Mouse (Mus musculus) mesoderm, embryonic 11.5 days (tissue): Measurements from ENCODE around the gene Csf2rb.
A peak's percentile ranks its signal among the peaks of the same experiment; 100 is the strongest.
"Not testable (repeated sequence)": the region's sequence is repeated elsewhere in the genome, so short reads cannot be mapped to it uniquely, and the experiment has no call there.

Experiments
- DNase-seq: peaks from one replicate; pipeline ENCODE4 v3.0.0-alpha.2; 2012; ENCODE audit warnings: low read depth, low spot score

The Csf2rb gene

DNA sequence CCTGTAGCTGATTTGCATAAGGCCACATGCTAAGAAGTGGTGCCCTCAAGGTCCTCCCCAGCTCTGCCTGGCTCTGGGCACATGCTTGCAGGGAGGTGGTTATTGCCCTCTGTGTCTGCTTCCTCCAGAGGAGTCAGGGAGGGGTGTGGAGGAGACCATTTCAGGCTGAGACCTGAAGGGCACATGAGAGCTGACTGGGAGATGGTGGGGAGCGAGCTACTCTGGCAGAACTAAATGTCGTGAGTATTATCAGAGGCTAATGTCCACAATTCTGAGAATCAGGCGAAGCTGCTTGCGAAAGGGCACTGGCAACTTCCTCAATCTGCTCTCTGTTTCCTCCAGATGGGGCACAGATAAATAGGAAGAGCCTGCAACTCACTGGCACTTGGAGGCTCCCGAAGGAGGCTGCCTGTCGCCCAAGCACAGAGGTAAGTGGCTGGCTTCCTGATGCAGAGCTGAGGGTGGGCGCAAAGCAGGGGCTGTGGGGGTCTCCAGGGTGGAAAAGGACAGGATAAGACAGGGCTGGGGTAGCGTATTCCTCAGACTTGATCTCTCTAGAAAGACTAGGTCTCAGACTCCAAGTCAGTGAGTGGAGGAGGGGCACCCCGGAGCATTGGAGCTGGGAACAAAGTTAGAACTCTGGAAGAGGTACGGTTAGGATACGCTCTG lies at the start of gene Csf2rb:
TSS of gene Csf2rb (plus strand) at position 82 of the 669 bp plus-strand sequence.
- no peak for DNase-seq

DNA sequence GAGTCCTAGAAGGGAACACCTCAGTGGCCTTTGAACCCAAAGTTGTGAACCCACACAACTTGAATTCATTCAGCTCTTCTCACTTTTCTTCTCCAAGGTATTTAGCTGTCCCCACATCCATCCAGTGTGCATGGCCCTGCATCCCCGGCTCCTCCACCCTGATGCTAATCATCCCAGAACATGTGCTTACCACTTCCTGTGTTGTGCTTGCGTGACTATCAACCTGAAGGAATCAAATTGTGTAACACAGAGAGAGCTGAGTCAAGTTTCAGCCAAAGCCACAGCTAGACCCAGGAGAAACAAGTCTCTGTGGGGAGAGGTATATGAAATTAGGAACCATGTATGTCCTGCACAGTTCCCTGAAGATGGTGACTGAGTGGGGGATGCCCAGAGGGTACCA lies 47.2 kb upstream of the Csf2rb start:
- no peak for DNase-seq

DNA sequence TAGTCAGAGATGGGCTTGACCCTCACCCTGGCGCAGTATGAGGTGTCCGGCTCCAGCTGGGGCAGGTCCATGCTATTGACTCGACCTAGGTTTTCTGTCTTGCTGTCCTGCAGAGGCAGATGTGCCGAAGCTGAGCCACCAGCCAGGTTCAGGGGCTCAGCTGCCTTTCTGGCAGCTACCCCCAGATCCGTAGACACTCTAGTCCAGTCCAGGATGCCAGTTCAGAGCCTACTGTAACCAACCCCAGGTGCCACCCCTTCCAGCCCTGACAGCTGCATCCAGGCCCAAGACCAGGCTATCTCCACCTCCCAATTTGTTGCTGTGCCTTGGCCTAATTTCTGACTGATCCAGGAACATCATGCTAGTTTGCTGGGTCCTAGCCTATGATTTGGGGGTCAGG lies 37.6 kb upstream of the Csf2rb start:
- DNase-seq: no peak

- not testable (repeated sequence) for DNase-seq
These were observed 35.8 kb upstream of the Csf2rb start for GRCm38 (mm10) chr15:78289775-78290174.

DNA sequence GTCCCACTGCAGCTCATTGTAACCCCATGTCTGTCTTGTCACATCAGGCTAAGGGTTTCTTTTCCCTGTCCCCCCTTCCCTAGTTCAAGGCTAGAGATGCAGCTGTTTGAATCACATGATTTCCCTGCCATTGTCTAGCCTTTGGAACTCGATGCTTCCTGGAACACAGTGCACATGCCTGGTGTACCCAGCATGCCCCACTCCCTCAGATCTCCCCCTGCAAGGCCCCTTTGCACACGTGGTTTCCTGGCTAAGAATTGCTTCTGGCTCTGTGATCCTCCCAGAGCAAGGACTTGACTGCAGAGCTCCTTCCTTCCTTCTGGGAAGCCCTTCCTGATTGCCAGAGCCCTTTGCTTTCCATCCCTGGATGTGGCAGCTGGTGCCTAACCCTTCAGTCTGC lies 32.3 kb upstream of the Csf2rb start:
- DNase-seq: not testable (repeated sequence)

DNA sequence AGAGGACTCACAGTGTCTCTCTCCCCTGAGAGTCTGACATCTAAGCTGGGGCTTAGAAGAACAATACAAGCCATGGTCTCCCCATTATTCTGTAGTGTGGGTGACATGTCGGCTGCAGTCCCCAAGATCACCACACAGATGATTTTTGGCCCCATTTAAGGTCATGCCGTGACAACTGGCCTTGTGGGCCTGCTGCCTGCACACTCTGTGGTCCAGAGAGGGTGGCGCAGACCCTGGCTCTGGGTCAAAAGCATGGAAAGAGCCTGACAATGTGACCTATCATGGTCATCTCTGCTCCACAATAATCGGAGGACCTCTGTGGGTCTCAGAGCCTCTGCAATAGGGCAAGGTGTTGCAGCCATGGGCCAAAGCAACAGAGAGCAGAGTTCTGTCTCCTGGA lies 31.8 kb upstream of the Csf2rb start:
- DNase-seq: no peak

DNA sequence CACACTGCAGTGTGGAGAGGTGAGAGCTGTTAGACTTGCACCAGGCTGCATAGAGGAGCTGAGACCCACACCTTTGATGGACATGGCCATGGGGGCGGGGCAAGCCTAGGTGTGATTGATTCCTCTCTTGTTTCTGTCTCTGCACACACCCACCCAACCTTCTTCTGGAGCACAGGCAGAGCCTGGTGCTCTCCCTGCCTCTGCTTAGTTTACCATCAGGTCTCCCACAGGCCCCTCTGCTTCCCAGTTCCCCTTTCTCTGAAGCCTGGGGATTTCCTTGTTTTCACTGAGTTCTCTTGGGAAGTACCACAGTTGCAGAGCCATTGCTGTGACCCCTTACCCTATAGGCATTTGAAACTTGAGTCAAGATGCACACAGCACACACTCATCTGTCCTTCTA lies 27.0 kb upstream of the Csf2rb start:
- no peak for DNase-seq

DNA sequence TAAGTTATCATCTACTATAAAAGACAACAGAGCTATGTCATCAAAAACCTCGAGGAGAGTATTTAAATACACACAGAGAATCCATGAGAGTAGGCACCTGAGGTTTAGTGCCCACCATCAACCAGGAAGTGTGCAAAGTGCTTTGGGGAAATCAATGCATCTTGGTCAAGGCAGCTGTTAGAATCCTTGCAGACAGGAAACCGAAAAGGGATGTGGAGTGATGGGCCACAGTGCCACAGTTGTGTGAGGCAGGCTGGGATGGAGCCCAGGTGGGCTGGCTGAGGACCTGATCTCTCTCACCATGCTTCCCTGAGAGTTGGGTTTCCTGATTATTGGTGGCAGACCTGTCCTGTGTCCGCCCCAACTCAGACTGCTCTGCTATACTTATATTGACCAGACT lies 25.9 kb upstream of the Csf2rb start:
- no peak for DNase-seq

DNA sequence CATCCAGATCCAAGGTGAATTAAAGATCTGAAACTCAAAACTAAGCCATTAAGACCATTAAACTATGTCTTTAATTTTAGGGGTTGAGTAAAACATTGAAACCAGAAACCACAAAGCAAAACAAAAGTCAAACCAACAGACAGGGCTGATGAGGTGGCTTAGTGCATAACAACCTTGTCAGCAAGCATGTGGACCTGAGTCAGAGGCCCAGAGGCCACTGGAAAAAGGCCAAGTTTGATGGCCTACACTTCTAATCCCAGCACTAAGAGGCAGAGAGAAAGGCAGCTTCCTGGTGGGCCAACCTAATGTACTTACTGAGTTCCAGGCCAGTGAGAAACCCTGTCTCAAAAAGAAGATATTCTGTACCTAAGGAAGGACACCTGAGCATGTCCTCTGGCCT lies 24.8 kb upstream of the Csf2rb start:
- DNase-seq: no peak

- no peak for DNase-seq
These were observed 22.8 kb upstream of the Csf2rb start for GRCm38 (mm10) chr15:78302718-78303117.

DNA sequence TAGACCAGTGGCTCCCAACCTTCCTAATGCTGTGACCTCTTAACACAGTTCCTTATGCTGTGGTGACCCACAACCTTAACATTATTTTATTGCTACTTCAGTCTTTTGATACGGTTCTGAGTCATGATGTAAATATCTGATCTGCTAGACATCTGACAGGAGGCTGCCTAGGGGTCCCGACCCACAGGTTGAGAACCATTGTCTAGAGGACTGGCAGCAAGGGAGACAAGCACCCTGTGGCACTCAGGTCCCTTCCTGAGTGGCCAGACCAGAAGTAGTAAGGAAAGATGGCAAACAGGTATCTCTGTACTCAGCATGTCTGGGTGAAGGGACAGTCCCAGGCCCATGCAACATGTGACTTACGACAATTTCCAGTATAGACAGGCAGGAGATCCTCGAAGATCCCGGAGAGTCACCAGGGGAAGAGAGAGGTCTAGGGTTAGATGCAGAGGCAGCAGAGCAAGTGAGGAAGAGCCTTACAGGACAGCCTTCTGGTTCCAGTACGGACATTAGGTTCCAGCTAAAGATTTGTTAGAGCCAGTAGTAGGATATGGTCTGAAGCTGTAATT lies 21.8 kb upstream of the Csf2rb start:
- no peak for DNase-seq

GRCm38 (mm10) chr15:78305341-78305933 lies 20.1 kb upstream of the Csf2rb start, which contains the start of gene Csf2rb2:
TSS of gene Csf2rb2 (minus strand) at chr15:78305721.
- no peak for DNase-seq

- DNase-seq: no peak
These were observed 15.7 kb upstream of the Csf2rb start for GRCm38 (mm10) chr15:78309865-78310264.

GRCm38 (mm10) chr15:78310971-78311370 lies 14.6 kb upstream of the Csf2rb start:
- DNase-seq: no peak

DNA sequence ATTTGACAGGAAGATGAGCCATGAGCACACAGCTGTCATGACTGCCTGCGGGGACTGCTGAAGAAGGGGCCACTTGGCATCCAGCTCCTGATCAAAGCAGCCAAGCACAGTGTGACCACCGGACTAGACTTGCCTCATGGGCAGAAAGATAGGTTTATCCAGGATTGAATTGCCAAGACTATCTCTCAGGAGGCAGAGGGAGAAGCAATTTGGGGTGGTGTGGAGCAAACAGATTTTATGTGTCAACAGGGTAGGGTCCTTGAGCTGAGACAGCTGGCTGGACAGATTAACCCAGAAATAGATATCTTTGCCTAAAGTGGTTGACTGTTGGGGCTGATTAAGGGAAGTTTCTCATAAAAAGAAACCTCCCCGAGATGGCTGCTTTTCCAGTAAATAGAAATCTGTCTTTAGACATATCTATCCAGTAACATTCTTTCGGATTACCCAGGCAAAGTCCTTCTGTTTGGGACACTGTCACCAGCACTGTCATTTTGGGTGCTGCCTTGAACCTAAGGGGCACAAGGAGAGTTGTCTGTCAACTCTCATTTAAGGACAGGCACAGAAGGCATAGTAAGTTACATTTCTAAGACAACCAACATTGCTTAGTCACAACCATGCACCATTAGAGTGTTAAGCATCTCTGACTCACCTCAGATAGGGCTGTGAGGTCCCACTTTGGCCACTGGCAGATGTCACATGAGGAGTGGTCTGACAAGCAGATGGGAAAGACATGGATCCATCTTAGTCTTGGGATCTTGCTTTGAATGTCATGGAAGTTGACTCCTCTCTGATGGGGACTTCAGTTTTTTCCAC lies 12.9 kb upstream of the Csf2rb start:
- not testable (repeated sequence) for DNase-seq

GRCm38 (mm10) chr15:78313659-78314058 lies 11.9 kb upstream of the Csf2rb start:
- DNase-seq: not testable (repeated sequence)

DNA sequence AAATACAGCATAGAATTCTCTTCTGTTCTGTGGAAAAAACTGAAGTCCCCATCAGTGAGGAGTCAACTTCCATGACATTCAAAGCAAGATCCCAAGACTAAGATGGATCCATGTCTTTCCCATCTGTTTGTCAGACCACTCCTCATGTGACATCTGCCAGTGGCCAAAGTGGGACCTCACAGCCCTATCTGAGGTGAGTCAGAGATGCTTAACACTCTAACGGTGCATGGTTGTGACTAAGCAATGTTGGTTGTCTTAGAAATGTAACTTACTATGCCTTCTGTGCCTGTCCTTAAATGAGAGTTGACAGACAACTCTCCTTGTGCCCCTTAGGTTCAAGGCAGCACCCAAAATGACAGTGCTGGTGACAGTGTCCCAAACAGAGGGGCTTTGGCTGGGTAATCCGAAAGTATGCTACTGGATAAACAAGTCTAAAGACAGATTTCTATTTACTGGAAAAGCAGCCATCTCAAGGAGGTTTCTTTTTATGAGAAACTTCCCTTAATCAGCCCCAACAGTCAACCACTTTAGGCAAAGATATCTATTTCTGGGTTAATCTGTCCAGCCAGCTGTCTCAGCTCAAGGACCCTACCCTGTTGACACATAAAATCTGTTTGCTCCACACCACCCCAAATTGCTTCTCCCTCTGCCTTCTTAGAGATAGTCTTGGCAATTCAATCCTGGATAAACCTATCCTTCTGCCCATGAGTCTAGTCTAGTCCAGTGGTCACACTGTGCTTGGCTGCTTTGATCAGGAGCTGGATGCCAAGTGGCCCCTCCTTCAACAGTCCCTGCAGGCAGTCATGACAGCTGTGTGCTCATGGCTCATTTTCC lies 7.0 kb upstream of the Csf2rb start:
- not testable (repeated sequence) for DNase-seq

GRCm38 (mm10) chr15:78320825-78321496 lies 4.6 kb upstream of the Csf2rb start:
- peak; percentile 67 for DNase-seq

GRCm38 (mm10) chr15:78323366-78323765 lies 2.2 kb upstream of the Csf2rb start:
- DNase-seq: no peak

DNA sequence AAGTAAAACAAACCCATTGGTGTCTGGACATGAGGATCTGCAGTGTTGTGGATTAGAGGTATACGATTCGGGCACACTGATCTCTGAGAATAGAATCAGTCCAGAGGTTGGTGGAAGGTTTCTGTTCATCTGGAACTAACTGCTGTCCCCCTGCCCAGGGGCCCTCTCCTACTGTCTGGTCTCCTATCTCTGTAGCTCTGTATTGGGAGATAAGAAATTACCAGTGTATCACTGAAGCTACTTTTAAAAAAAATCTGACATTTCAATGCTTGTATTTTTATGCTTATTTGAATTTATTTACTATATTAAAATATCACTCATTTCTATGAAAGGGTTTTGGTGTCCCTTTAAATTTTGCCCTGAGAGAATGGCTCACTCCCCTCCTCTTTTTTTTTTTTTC lies 1.3 kb upstream of the Csf2rb start:
- DNase-seq: no peak

GRCm38 (mm10) chr15:78326747-78327146 lies 1.2 kb downstream of the Csf2rb start:
- no peak for DNase-seq
